24 mouse cellular contexts compared by ENCODE assay signal in the genomic region with DNA sequence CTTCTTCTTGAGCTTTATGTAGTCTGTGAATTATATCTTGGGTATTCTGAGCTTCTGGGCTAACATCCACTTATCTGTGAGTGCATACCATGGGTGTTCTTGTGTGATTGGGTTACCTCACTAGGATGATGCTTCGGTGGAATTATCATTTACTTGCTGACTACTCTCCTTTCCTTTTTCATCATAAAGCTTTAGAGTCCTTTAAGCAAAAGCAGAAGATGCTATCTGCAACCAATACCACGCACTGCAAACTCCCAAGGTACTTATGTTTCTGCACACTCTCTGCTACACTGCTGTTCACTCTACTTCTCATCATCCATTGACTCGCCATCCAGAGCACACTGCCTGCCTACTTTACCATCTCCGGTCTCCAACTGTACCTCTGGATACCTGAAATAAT. TPM values are rescaled to one million over a fixed set of nuclear protein-coding genes. Genes with fewer than 3 reads are reported as not detected.
DNase-seq lines count a peak whose midpoint lies in the region; ATAC-seq and TF ChIP-seq lines count a peak whose summit lies in the region.
"Had no signal": no experiment of that assay in that cellular context is flagged by ENCODE, and none has a peak within 500 bp of the region (broad histone marks: within the 10 kb centered on the region; RNA-seq: fewer than 3 reads in every experiment).

No protein-coding gene starts in this region.

- no peak overlapping the region for H3K9ac ChIP-seq in liver, embryonic 11.5 days (ENCODE audit: low read depth, low read length)
- H3K9ac ChIP-seq in MEL (ENCODE audit: control insufficient read depth, low read depth, low read length, poor library complexity, severe bottlenecking) = no peak overlapping the region
- H3K9ac ChIP-seq in liver, embryonic 13.5 days = no peak overlapping the region
- no peak overlapping the region for H3K9ac ChIP-seq in liver, embryonic 16.5 days (ENCODE audit: low read depth, low read length)
- H3K9ac ChIP-seq in stomach, postnatal 0 days (ENCODE audit: low read length) = no peak overlapping the region
- H3K9ac ChIP-seq: forebrain, embryonic 13.5 days; heart, embryonic 13.5 days; hindbrain, embryonic 14.5 days had no signal

- H3K9me3 ChIP-seq in liver, embryonic 11.5 days (ENCODE audit: control insufficient read depth, low read length) = no peaks in the 10 kb centered on the region
- no peaks in the 10 kb centered on the region for H3K9me3 ChIP-seq in MEL (replicated peaks; ENCODE audit: insufficient read depth, low read length)
- H3K9me3 ChIP-seq in liver, embryonic 13.5 days (replicated peaks) = no peaks in the 10 kb centered on the region
- H3K9me3 ChIP-seq in liver, embryonic 16.5 days (replicated peaks; ENCODE audit: control insufficient read depth, low read length) = no peaks in the 10 kb centered on the region
- H3K9me3 ChIP-seq in stomach, postnatal 0 days (ENCODE audit: control insufficient read depth, low read length) = no peaks in the 10 kb centered on the region
- H3K9me3 ChIP-seq: forebrain, embryonic 10.5 days; heart, embryonic 10.5 days; heart, embryonic 13.5 days had no signal

- no peak overlapping the region for H3K27ac ChIP-seq in liver, embryonic 11.5 days (ENCODE audit: low read depth, low read length)
- no peak overlapping the region for H3K27ac ChIP-seq in MEL (ENCODE audit: control insufficient read depth, low read depth, low read length)
- no peak overlapping the region for H3K27ac ChIP-seq in liver, embryonic 13.5 days
- H3K27ac ChIP-seq in liver, embryonic 16.5 days (ENCODE audit: low read length) = no peak overlapping the region
- H3K27ac ChIP-seq in stomach, postnatal 0 days (replicated peaks) = no peak overlapping the region
- H3K27ac ChIP-seq: forebrain, embryonic 10.5 days; forebrain, embryonic 13.5 days; heart, adult 2 months; heart, embryonic 10.5 days; heart, embryonic 13.5 days; hindbrain, embryonic 14.5 days had no signal

- TF ChIP-seq RAD21 in MEL (IDR thresholded peaks at IDR 0.05; ENCODE audit: low read depth, low read length) = no peak

- no peaks in the 10 kb centered on the region for H3K27me3 ChIP-seq in liver, embryonic 11.5 days (replicated peaks; ENCODE audit: control insufficient read depth, insufficient read depth, low read length)
- H3K27me3 ChIP-seq in MEL (ENCODE audit: control insufficient read depth in 1 of 2, insufficient read depth in 2 of 2, low read length in 2 of 2) = no peaks in the 10 kb centered on the region
- H3K27me3 ChIP-seq in liver, embryonic 13.5 days = no peaks in the 10 kb centered on the region
- H3K27me3 ChIP-seq in liver, embryonic 16.5 days (ENCODE audit: control insufficient read depth, insufficient read depth, low read depth, low read length) = no peaks in the 10 kb centered on the region
- H3K27me3 ChIP-seq in stomach, postnatal 0 days (ENCODE audit: control insufficient read depth, insufficient read depth, low read length) = no peaks in the 10 kb centered on the region
- H3K27me3 ChIP-seq: forebrain, embryonic 13.5 days; heart, embryonic 13.5 days; Patski had no signal

- H3K36me3 ChIP-seq in liver, embryonic 11.5 days (ENCODE audit: control insufficient read depth, insufficient read depth, low read length) = 0 out of 2 replicates have a peak, but pooled peaks cover 3% of the 10 kb centered on the region
- H3K36me3 ChIP-seq in MEL (ENCODE audit: control insufficient read depth in 1 of 2, insufficient read depth in 2 of 2, low read length in 2 of 2) = peaks cover 0 to 2% of the 10 kb centered on the region in 2 experiments; a peak in 1 of 4 replicates
- H3K36me3 ChIP-seq in liver, embryonic 13.5 days = peaks cover 21% of the 10 kb centered on the region
- peaks cover 4% of the 10 kb centered on the region for H3K36me3 ChIP-seq in liver, embryonic 16.5 days (ENCODE audit: control insufficient read depth, insufficient read depth)
- H3K36me3 ChIP-seq in stomach, postnatal 0 days (ENCODE audit: control insufficient read depth, insufficient read depth, low read length) = no peaks in the 10 kb centered on the region
- H3K36me3 ChIP-seq: forebrain, embryonic 10.5 days had no signal

- H3K4me1 ChIP-seq in liver, embryonic 11.5 days (replicated peaks; ENCODE audit: control insufficient read depth, insufficient read depth, low read length) = peaks cover 2% of the 10 kb centered on the region; the same call in 1 of the 2 replicates
- peaks cover 0 to 2% of the 10 kb centered on the region in 2 experiments; a peak in 1 of 4 replicates for H3K4me1 ChIP-seq in MEL (ENCODE audit: control insufficient read depth in 1 of 2, insufficient read depth in 2 of 2, low read length in 2 of 2)
- peaks cover 15% of the 10 kb centered on the region for H3K4me1 ChIP-seq in liver, embryonic 13.5 days (replicated peaks)
- H3K4me1 ChIP-seq in liver, embryonic 16.5 days (ENCODE audit: control insufficient read depth, low read depth, low read length) = no peaks in the 10 kb centered on the region
- no peaks in the 10 kb centered on the region for H3K4me1 ChIP-seq in stomach, postnatal 0 days (replicated peaks; ENCODE audit: control insufficient read depth, insufficient read depth)
- H3K4me1 ChIP-seq: forebrain, embryonic 10.5 days; forebrain, embryonic 13.5 days; heart, embryonic 13.5 days had no signal

- no peak for TF ChIP-seq CTCF in MEL (IDR thresholded peaks at IDR 0.05 in 2 of 3, conservative IDR thresholded peaks at IDR 0.05 in 1 of 3; ENCODE audit: control insufficient read depth in 1 of 3, insufficient read depth in 1 of 3, low read depth in 2 of 3, low read length in 3 of 3, poor library complexity in 1 of 3, severe bottlenecking in 1 of 3)
- TF ChIP-seq CTCF in stomach, postnatal 0 days (IDR thresholded peaks at IDR 0.05; ENCODE audit: low read depth) = no peak

- TF ChIP-seq POLR2A in MEL (IDR thresholded peaks at IDR 0.05; ENCODE audit: control insufficient read depth in 1 of 2, insufficient read depth in 1 of 2, low read depth in 1 of 2, low read length in 2 of 2, poor library complexity in 1 of 2) = no peak

- 80% methylated on average over 4 of the region's 4 CpGs for WGBS in liver, embryonic 11.5 days
- 49% methylated on average over 4 of the region's 4 CpGs for WGBS in liver, embryonic 13.5 days (ENCODE audit: insufficient replicate concordance)
- 58% methylated on average over 4 of the region's 4 CpGs for WGBS in liver, embryonic 16.5 days (ENCODE audit: insufficient replicate concordance)
- WGBS in stomach, postnatal 0 days = 95% methylated on average over 4 of the region's 4 CpGs

- no peak overlapping the region for H3K4me3 ChIP-seq in liver, embryonic 11.5 days (ENCODE audit: low read depth, low read length)
- H3K4me3 ChIP-seq in MEL (ENCODE audit: control insufficient read depth in 1 of 2, insufficient read depth in 1 of 2, low read depth in 2 of 2, low read length in 2 of 2) = no peak overlapping the region
- H3K4me3 ChIP-seq in liver, embryonic 13.5 days (replicated peaks) = no peak overlapping the region
- no peak overlapping the region for H3K4me3 ChIP-seq in liver, embryonic 16.5 days (ENCODE audit: low read depth, low read length)
- H3K4me3 ChIP-seq in stomach, postnatal 0 days (ENCODE audit: low read depth, low read length) = no peak overlapping the region
- H3K4me3 ChIP-seq: forebrain, embryonic 10.5 days; forebrain, embryonic 13.5 days; heart, adult 2 months; heart, embryonic 10.5 days; heart, embryonic 13.5 days had no signal

- no peak for DNase-seq in liver, embryonic 11.5 days (ENCODE audit: low spot score)
- no peak for DNase-seq in liver
- peak; percentile 23 for DNase-seq in MEL (ENCODE audit: low read depth, low spot score)
- DNase-seq in liver, embryonic 13.5 days = no peak
- no peak for DNase-seq in urinary bladder, postnatal 14 days (ENCODE audit: low spot score)
- DNase-seq in urinary bladder, postnatal 25 days (ENCODE audit: low spot score) = no peak
- no peak for DNase-seq in stomach, postnatal 0 days (ENCODE audit: low spot score)
- DNase-seq: adrenal gland, postnatal 10 days; cerebellum, adult 18-20 months; cerebellum, adult 9-10 months; cerebellum, postnatal 14 days; gastrocnemius, postnatal 10 days; gastrocnemius, postnatal 36 days; heart, adult 2 months; heart, postnatal 14 days; heart, postnatal 4 days had no signal

- TF ChIP-seq EP300 in MEL (IDR thresholded peaks at IDR 0.05; ENCODE audit: low read depth in 1 of 2, low read length in 2 of 2) = peak in 1 of 2 experiments; percentile 38; a peak in 1 of 4 replicates
- no peak for TF ChIP-seq EP300 in stomach, postnatal 0 days (optimal IDR thresholded peaks at IDR 0.05)

- no peak overlapping the region for H3K4me2 ChIP-seq in liver, embryonic 11.5 days
- no peak overlapping the region for H3K4me2 ChIP-seq in liver, embryonic 13.5 days
- H3K4me2 ChIP-seq in liver, embryonic 16.5 days (ENCODE audit: low read depth, low read length) = no peak overlapping the region
- H3K4me2 ChIP-seq in stomach, postnatal 0 days (replicated peaks; ENCODE audit: low read depth) = no peak overlapping the region
- H3K4me2 ChIP-seq: forebrain, embryonic 13.5 days; heart, embryonic 13.5 days; hindbrain, embryonic 14.5 days had no signal

- peak; percentile 43; the same call in 1 of the 2 replicates for ATAC-seq in liver, embryonic 11.5 days (replicated peaks; ENCODE audit: low FRiP score)
- ATAC-seq in liver, embryonic 13.5 days (ENCODE audit: low read depth) = peak; percentile 48
- 0 out of 2 replicates have a peak, but pooled peaks have one; percentile 21 for ATAC-seq in liver, embryonic 16.5 days (ENCODE audit: low read depth)
- no peak for ATAC-seq in stomach, postnatal 0 days (ENCODE audit: low FRiP score, low TSS enrichment)
- ATAC-seq: forebrain, embryonic 13.5 days; forebrain, embryonic 16.5 days; Patski had no signal

- H3K79me2 ChIP-seq in MEL (ENCODE audit: control insufficient read depth, insufficient read depth, low read length, poor library complexity) = peaks cover 1% of the 10 kb centered on the region; the same call in 1 of the 2 replicates

TF ChIP-seq in MEL, 35 proteins besides CTCF, POLR2A, EP300 and RAD21 (continues in another document):
- no peak for TF ChIP-seq POLR2AphosphoS5 (IDR thresholded peaks at IDR 0.05; ENCODE audit: borderline replicate concordance, low read depth, low read length)
- TF ChIP-seq CHD2 (IDR thresholded peaks at IDR 0.05; ENCODE audit: low read length) = no peak
- no peak for TF ChIP-seq USF2 (IDR thresholded peaks at IDR 0.05; ENCODE audit: borderline replicate concordance in 1 of 2, insufficient read depth in 1 of 2, low read depth in 1 of 2, low read length in 2 of 2)
- TF ChIP-seq MYB (IDR thresholded peaks at IDR 0.05; ENCODE audit: low read depth, low read length) = no peak
- no peak for TF ChIP-seq NRF1 (IDR thresholded peaks at IDR 0.05; ENCODE audit: insufficient read depth, low read depth, low read length, poor library complexity, severe bottlenecking)

RNA-seq across cellular contexts. Expression of gene Nab1, which starts 15.5 kb away (rescaled TPM):
- polyA plus RNA-seq in liver, embryonic 11.5 days (2014; fragmentation: Nextera tagmentation; extraction: Ambion mirVana) = 20.5 and 20.6 TPM in 2 replicates
- 26.7 and 29.8 TPM in 2 replicates for total RNA-seq in MEL (2012; rRNA removed)
- 10 to 100 TPM in 1 of 2 experiments, not detected in 1; 40.3 TPM for polyA plus RNA-seq in MEL (2012; ENCODE audit: insufficient read depth in 1 of 2, insufficient read length in 2 of 2, low read depth in 1 of 2, low replicate concordance in 2 of 2, missing spikeins in 1 of 2)
- 10.3 and 12.5 TPM in 2 replicates for polyA plus RNA-seq in liver, embryonic 13.5 days (2015; fragmentation: Nextera tagmentation; extraction: Ambion mirVana)
- polyA plus RNA-seq in liver, embryonic 16.5 days (2015; fragmentation: Nextera tagmentation; extraction: Ambion mirVana) = 9.4 and 10.8 TPM in 2 replicates
- 13.5 and 14.5 TPM in 2 replicates for polyA plus RNA-seq in stomach, postnatal 0 days (2015; fragmentation: Nextera tagmentation; extraction: Ambion mirVana)
